Mouse (Mus musculus) lung, embryonic 14.5 days (tissue): ENCODE results near the gene Phf21a. TPM values are rescaled to one million over a fixed set of nuclear protein-coding genes. Genes with fewer than 3 reads are reported as not detected.
A peak's percentile ranks its signal among the peaks of the same experiment; 100 is the strongest.

Experiments used
- ATAC-seq: fragments of 200-750 bp; cut with Nextera tagmentation; 2 replicates; pipeline ENCODE4 v1.8.0; 2017; ENCODE audit warnings: mild to moderate bottlenecking, moderate TSS enrichment, moderate library complexity; ENCODE audit not compliant: insufficient read depth
- DNase-seq: peaks from one replicate; pipeline ENCODE4 v3.0.0-alpha.2; 2015
- H3K27ac ChIP-seq: fragments of 300-500 bp; sonication (generic); 2 replicates; pipeline ENCODE4 v1.5.1; 2014; ENCODE audit warnings: low read depth, mild to moderate bottlenecking, moderate library complexity
- H3K27me3 ChIP-seq: fragments of 300-500 bp; sonication (generic); 2 replicates; pipeline ENCODE4 v1.6.1; 2014; ENCODE audit warnings: low read length, control low read depth; ENCODE audit not compliant: insufficient read depth
- H3K36me3 ChIP-seq: fragments of 300-500 bp; sonication (generic); 2 replicates; pipeline ENCODE4 v1.6.1; 2014; ENCODE audit warnings: control low read depth; ENCODE audit not compliant: insufficient read depth
- H3K4me1 ChIP-seq: fragments of 300-500 bp; sonication (generic); 2 replicates; pipeline ENCODE4 v1.6.1; 2014; ENCODE audit warnings: antibody characterized with exemption, control low read depth; ENCODE audit not compliant: insufficient read depth
- H3K4me2 ChIP-seq: fragments of 300-500 bp; sonication (generic); 2 replicates; pipeline ENCODE4 v1.6.1; 2014; ENCODE audit warnings: mild to moderate bottlenecking
- H3K4me3 ChIP-seq: fragments of 300-500 bp; sonication (generic); 2 replicates; pipeline ENCODE4 v1.5.1; 2014; ENCODE audit warnings: low read depth, low read length
- H3K9ac ChIP-seq: fragments of 300-500 bp; sonication (generic); 2 replicates; pipeline ENCODE4 v1.6.1; 2014
- H3K9me3 ChIP-seq: fragments of 300-500 bp; sonication (generic); 2 replicates; pipeline ENCODE4 v1.6.1; 2016; ENCODE audit warnings: low read depth, low read length, control low read depth
- CTCF ChIP-seq: IDR thresholded peaks from 2 replicates; pipeline ENCODE4 v1.5.1; 2016; ENCODE audit warnings: antibody characterized with exemption, low read depth
- WGBS: fragments of 180-500 bp; shearing (Covaris S2); extraction: QIAGEN DNeasy Blood & Tissue Kit; methylation state at CpG from one replicate; pipeline ENCODE4 v1.1.7; 2014; 5-methylcytosine and 5-hydroxymethylcytosine counted together
- polyA plus RNA-seq: library from polyadenylated mRNA; unstranded; fragments of >200 nt; fragmentation: Nextera tagmentation; extraction: Ambion mirVana; gene quantifications from 2 replicates; pipeline ENCODE4 v1.2.1, GENCODE M21; 2014

Gene Phf21a
- polyA plus RNA-seq, 1 experiment from 2014 or later = 26.1 TPM

GRCm38 (mm10) chr2:92367383-92368029, 274.6 kb downstream of the Phf21a start:
- DNase-seq = no peak
- H3K36me3 ChIP-seq = peaks cover 26% of the 10 kb centered on the region; the same call in 1 of the 2 replicates
- 19% methylated on average over 20 of the region's 20 CpGs for WGBS
- H3K9me3 ChIP-seq = no peaks in the 10 kb centered on the region
- no peak overlapping the region for H3K9ac ChIP-seq
- no peak overlapping the region for H3K4me2 ChIP-seq
- peaks cover 37% of the 10 kb centered on the region for H3K27me3 ChIP-seq
- ATAC-seq = no peak
- no peak for TF ChIP-seq CTCF
- no peak overlapping the region for H3K4me3 ChIP-seq
- no peak overlapping the region for H3K27ac ChIP-seq
- H3K4me1 ChIP-seq = peaks cover 5% of the 10 kb centered on the region

- WGBS = 10% methylated on average over 19 of the region's 19 CpGs
- Histone ChIP-seq H3K4me3 (peak overlapping the region; percentile 45), H3K36me3 (0 out of 2 replicates have a peak, but pooled peaks cover 7% of the 10 kb centered on the region), H3K9ac (peak overlapping the region; percentile 58), H3K27ac (peak overlapping the region; percentile 50; the same call in 1 of the 2 replicates), H3K27me3 (peaks cover 37% of the 10 kb centered on the region), H3K4me2 (peak overlapping the region; percentile 67), H3K9me3 (no peaks in the 10 kb centered on the region), H3K4me1 (peaks cover 9% of the 10 kb centered on the region)
- no peak for ATAC-seq
- no peak for TF ChIP-seq CTCF
- no peak for DNase-seq
Measured at GRCm38 (mm10) chr2:92370375-92370774, 277.5 kb downstream of the Phf21a start.

GRCm38 (mm10) chr2:92370821-92371805, 278.2 kb downstream of the Phf21a start:
- peak overlapping the region; percentile 58 for H3K9ac ChIP-seq
- peak overlapping the region; percentile 67 for H3K4me2 ChIP-seq
- peaks cover 13% of the 10 kb centered on the region for H3K4me1 ChIP-seq
- H3K36me3 ChIP-seq = 0 out of 2 replicates have a peak, but pooled peaks cover 4% of the 10 kb centered on the region
- peaks cover 37% of the 10 kb centered on the region for H3K27me3 ChIP-seq
- H3K4me3 ChIP-seq = peak overlapping the region; percentile 45
- peak; percentile 5 for ATAC-seq
- H3K27ac ChIP-seq = peak overlapping the region; percentile 92
- H3K9me3 ChIP-seq = no peaks in the 10 kb centered on the region
- 3% methylated on average over 45 of the region's 45 CpGs for WGBS
- peak; percentile 84 for DNase-seq
- TF ChIP-seq CTCF = peak; percentile 26; the same call in 1 of the 2 replicates

DNA sequence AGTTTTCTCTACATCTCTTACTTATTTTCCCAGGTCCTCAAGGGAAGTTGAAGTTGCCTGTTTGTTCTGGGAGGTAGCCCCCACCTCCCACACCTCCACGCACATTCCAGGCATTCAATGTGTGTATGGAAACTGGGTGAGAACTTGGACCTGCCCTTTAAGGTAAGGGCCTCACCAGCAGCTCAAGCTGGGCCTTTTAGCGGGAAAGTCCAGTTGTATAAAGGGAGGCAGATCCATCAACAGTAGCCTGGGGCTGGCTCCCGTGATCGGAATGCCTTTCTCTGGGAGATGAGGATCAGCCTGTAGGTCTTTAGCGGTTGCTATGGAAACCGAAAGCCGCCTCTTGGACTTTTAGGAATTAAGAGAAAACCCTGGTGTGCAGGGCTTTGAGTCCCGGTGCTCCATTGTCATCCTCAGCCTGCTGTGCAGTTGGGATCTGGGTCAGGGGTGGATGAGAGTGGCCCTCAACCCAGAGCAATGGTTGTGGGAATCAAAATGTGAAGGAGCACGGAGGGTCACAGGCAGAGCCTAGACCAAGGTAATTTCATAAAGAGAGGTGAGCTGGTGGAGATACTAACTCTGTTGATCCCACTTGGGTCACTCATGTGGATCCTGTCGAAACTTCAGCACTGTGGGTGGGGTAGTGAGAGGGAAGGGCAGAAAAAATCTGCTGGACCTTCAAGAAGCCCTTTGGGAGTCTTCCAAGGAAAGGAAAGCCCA, 279.2 kb downstream of the Phf21a start:
- Histone ChIP-seq H3K9ac (no peak overlapping the region; the same call in 1 of the 2 replicates), H3K36me3 (peaks cover 2% of the 10 kb centered on the region; the same call in 1 of the 2 replicates), H3K27me3 (peaks cover 37% of the 10 kb centered on the region), H3K4me3 (peak overlapping the region; percentile 45; the same call in 1 of the 2 replicates), H3K4me2 (peak overlapping the region; percentile 67), H3K27ac (peak overlapping the region; percentile 92), H3K9me3 (no peaks in the 10 kb centered on the region), H3K4me1 (peaks cover 13% of the 10 kb centered on the region)
- ATAC-seq = no peak
- DNase-seq = peak; percentile 62
- TF ChIP-seq CTCF = no peak
- WGBS = 27% methylated on average over 10 of the region's 10 CpGs

GRCm38 (mm10) chr2:92372767-92373436, 280.0 kb downstream of the Phf21a start:
- H3K27ac ChIP-seq = peak overlapping the region; percentile 92
- TF ChIP-seq CTCF = no peak
- H3K4me2 ChIP-seq = peak overlapping the region; percentile 97
- peaks cover 13% of the 10 kb centered on the region for H3K4me1 ChIP-seq
- 44% methylated on average over 9 of the region's 9 CpGs for WGBS
- no peak overlapping the region for H3K4me3 ChIP-seq
- ATAC-seq (no peak), DNase-seq (peak; percentile 68)
- H3K36me3 ChIP-seq = peaks cover 8% of the 10 kb centered on the region
- H3K9me3 ChIP-seq = no peaks in the 10 kb centered on the region
- peaks cover 37% of the 10 kb centered on the region for H3K27me3 ChIP-seq
- H3K9ac ChIP-seq = no peak overlapping the region

- H3K4me3 ChIP-seq = no peak overlapping the region
- H3K9me3 ChIP-seq = no peaks in the 10 kb centered on the region
- peak overlapping the region; percentile 92 for H3K27ac ChIP-seq
- no peak overlapping the region for H3K9ac ChIP-seq
- peak overlapping the region; percentile 97; the same call in 1 of the 2 replicates for H3K4me2 ChIP-seq
- ATAC-seq (no peak), DNase-seq (no peak)
- peaks cover 37% of the 10 kb centered on the region for H3K27me3 ChIP-seq
- peaks cover 11% of the 10 kb centered on the region for H3K36me3 ChIP-seq
- H3K4me1 ChIP-seq = peaks cover 13% of the 10 kb centered on the region
- TF ChIP-seq CTCF = no peak
- 79% methylated on average over 11 of the region's 11 CpGs for WGBS
Measured at GRCm38 (mm10) chr2:92373437-92373813, 280.5 kb downstream of the Phf21a start.
